Mouse (Mus musculus) adipose tissue, adult 10 weeks (tissue): Measurements from ENCODE around the gene Eral1. TPM values are rescaled to one million over a fixed set of nuclear protein-coding genes. Genes with fewer than 3 reads are reported as not detected.

ENCODE experiments used
- polyA plus RNA-seq: library from polyadenylated mRNA; stranded (reverse); fragments of 350-450 nt; fragmentation: Illumina TruSeq; extraction: RNeasy Lipid Tissue Mini Kit (QIAGEN cat#74804); gene quantifications from one replicate; pipeline ENCODE4 v1.2.3, GENCODE M21; 2014; ENCODE audit warnings: low read depth, low replicate concordance

Eral1 gene
- polyA plus RNA-seq: 14.4 TPM

GRCm38 (mm10) chr11:78079961-78080921, at the start of gene Eral1:
Gene Eral1 (minus strand): TSS chr11:78080383.

GRCm38 (mm10) chr11:78094504-78095143, 14.4 kb upstream of the Eral1 start, which contains the start of gene Fam222b:
Gene Fam222b (plus strand): TSS chr11:78094660.

GRCm38 (mm10) chr11:78037831-78038752, 42.1 kb downstream of the Eral1 start, which contains the start of gene Flot2:
Gene Flot2 (plus strand): TSS chr11:78037931.

GRCm38 (mm10) chr11:78031947-78032808, 48.0 kb downstream of the Eral1 start, which contains the start of gene Dhrs13:
Gene Dhrs13 (plus strand): TSS chr11:78032280.

Other genes with a start within 250 kb of the Eral1 start
- gene Pipox, start 186.3 kb downstream of the Eral1 start, polyA plus RNA-seq: 13.0 TPM
- gene Sez6, start 149.6 kb downstream of the Eral1 start, polyA plus RNA-seq: 0.87 TPM
- gene Phf12, start 97.6 kb downstream of the Eral1 start, polyA plus RNA-seq: 41.1 TPM
- gene Dhrs13, start 48.1 kb downstream of the Eral1 start, polyA plus RNA-seq: 3.0 TPM
- gene Flot2, start 42.5 kb downstream of the Eral1 start, polyA plus RNA-seq: 50.3 TPM
- 13.9 TPM for gene Fam222b, start 14.3 kb upstream of the Eral1 start, polyA plus RNA-seq
- gene Traf4, start 85.2 kb upstream of the Eral1 start, polyA plus RNA-seq: 17.9 TPM
- gene Nek8, start 96.3 kb upstream of the Eral1 start, polyA plus RNA-seq: 11.7 TPM
- gene Tlcd1, start 96.3 kb upstream of the Eral1 start, polyA plus RNA-seq: 74.2 TPM
- 2,000 TPM for gene Rpl23a, start 103.2 kb upstream of the Eral1 start, polyA plus RNA-seq
- gene Rab34, start 108.0 kb upstream of the Eral1 start, polyA plus RNA-seq: 68.5 TPM
- gene Proca1, start 113.0 kb upstream of the Eral1 start, polyA plus RNA-seq: 26.7 TPM
- 103 TPM for gene Sdf2, start 165.4 kb upstream of the Eral1 start, polyA plus RNA-seq
- gene Supt6, start 165.6 kb upstream of the Eral1 start, polyA plus RNA-seq: 41.1 TPM
- 107 TPM for gene 2610507B11Rik, start 181.4 kb upstream of the Eral1 start, polyA plus RNA-seq
- gene BC030499, start 210.5 kb upstream of the Eral1 start, polyA plus RNA-seq: 0.19 TPM
- gene Spag5, start 221.1 kb upstream of the Eral1 start, polyA plus RNA-seq: 2.7 TPM
- 41.4 TPM for gene Aldoc, start 242.6 kb upstream of the Eral1 start, polyA plus RNA-seq
- gene Pigs, start 248.0 kb upstream of the Eral1 start, polyA plus RNA-seq: 34.6 TPM